Mouse (Mus musculus) midbrain, embryonic 13.5 days (tissue): ENCODE results near the gene Lactb. TPM values are rescaled to one million over a fixed set of nuclear protein-coding genes. Genes with fewer than 3 reads are reported as not detected.

ENCODE experiments used
- ATAC-seq: fragments of 200-750 bp; cut with Nextera tagmentation; 2 replicates; pipeline ENCODE4 v1.8.0; 2017; ENCODE audit warnings: mild to moderate bottlenecking, moderate TSS enrichment, moderate library complexity
- H3K27ac ChIP-seq: fragments of 300-500 bp; sonication (generic); 2 replicates; pipeline ENCODE4 v1.5.1; 2015; ENCODE audit warnings: inconsistent platforms, mild to moderate bottlenecking, moderate library complexity
- H3K27me3 ChIP-seq: fragments of 300-500 bp; sonication (generic); 2 replicates; pipeline ENCODE4 v1.6.1; 2015; ENCODE audit warnings: mild to moderate bottlenecking, inconsistent platforms
- H3K36me3 ChIP-seq: fragments of 300-500 bp; sonication (generic); 2 replicates; pipeline ENCODE4 v1.6.1; 2015; ENCODE audit warnings: mild to moderate bottlenecking, inconsistent platforms
- H3K4me1 ChIP-seq: fragments of 300-500 bp; sonication (generic); replicated peaks from 2 replicates; pipeline ENCODE4 v1.6.1; 2015; ENCODE audit warnings: inconsistent platforms
- H3K4me2 ChIP-seq: fragments of 300-500 bp; sonication (generic); replicated peaks from 2 replicates; pipeline ENCODE4 v1.6.1; 2015; ENCODE audit warnings: moderate library complexity, mild to moderate bottlenecking, inconsistent platforms
- H3K4me3 ChIP-seq: fragments of 300-500 bp; sonication (generic); replicated peaks from 2 replicates; pipeline ENCODE4 v1.5.1; 2015; ENCODE audit warnings: mild to moderate bottlenecking, inconsistent platforms
- H3K9ac ChIP-seq: fragments of 300-500 bp; sonication (generic); replicated peaks from 2 replicates; pipeline ENCODE4 v1.6.1; 2015; ENCODE audit warnings: mild to moderate bottlenecking, inconsistent platforms
- H3K9me3 ChIP-seq: fragments of 300-500 bp; sonication (generic); 2 replicates; pipeline ENCODE4 v1.6.1; 2016; ENCODE audit warnings: mild to moderate bottlenecking, inconsistent platforms
- WGBS: fragments of 180-500 bp; shearing (Covaris S2); methylation state at CpG from one replicate; pipeline ENCODE4 v1.1.7; 2015; 5-methylcytosine and 5-hydroxymethylcytosine counted together
- polyA plus RNA-seq: library from polyadenylated mRNA; unstranded; fragments of >200 nt; fragmentation: Nextera tagmentation; extraction: Ambion mirVana; gene quantifications from 2 replicates; pipeline ENCODE4 v1.2.1, GENCODE M21; 2015

Gene Lactb
- polyA plus RNA-seq: 9.8 and 10.8 TPM in 2 replicates

DNA sequence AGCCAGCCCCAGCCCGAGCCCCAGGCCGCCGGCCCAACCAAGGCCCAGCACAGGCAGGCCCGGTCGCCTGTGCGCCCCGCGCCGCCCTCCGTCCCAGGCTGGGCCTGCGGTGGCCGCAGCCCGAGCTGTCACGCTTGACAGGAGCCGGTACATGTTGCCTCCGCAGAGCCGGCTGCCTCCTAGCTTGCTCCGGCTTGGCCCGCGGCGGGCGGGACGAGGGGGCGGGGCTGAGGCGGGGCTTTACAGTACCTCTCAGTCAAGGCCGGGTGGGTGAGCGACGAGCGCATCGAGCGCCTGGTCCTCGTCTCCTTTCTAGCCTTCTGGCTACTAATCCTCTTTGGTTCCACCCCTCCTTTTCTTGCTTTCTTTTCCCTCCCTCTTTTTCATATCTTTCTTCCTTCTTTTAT is at the start of gene Lactb:
TSS of gene Lactb (minus strand) at position 246 of the 407 bp plus-strand sequence.
- Histone ChIP-seq H3K4me2 (peak within 1 kb of the TSS; percentile 66), H3K27ac (peak within 1 kb of the TSS; percentile 92), H3K9ac (peak within 1 kb of the TSS; percentile 86), H3K4me1 (peaks cover 8% of the 10 kb centered on the region), H3K36me3 (peaks cover 8% of the 10 kb centered on the region), H3K9me3 (no peaks in the 10 kb centered on the region), H3K4me3 (peak within 1 kb of the TSS; percentile 94), H3K27me3 (no peaks in the 10 kb centered on the region)
- WGBS: 0% methylated on average over 20 of the region's 32 CpGs
- peak; percentile 98 for ATAC-seq

- H3K9me3 ChIP-seq: no peaks in the 10 kb centered on the region
- no peak overlapping the region for H3K27ac ChIP-seq
- no peak overlapping the region for H3K9ac ChIP-seq
- ATAC-seq: no peak
- WGBS: 95% methylated on average over 9 of the region's 9 CpGs
- no peak overlapping the region for H3K4me2 ChIP-seq
- H3K36me3 ChIP-seq: peaks cover 63% of the 10 kb centered on the region
- no peak overlapping the region for H3K4me3 ChIP-seq
- no peaks in the 10 kb centered on the region for H3K4me1 ChIP-seq
- no peaks in the 10 kb centered on the region for H3K27me3 ChIP-seq
Measured at GRCm38 (mm10) chr9:67023371-67023770, 48.1 kb upstream of the Lactb start.

GRCm38 (mm10) chr9:67020063-67020462 is 44.8 kb upstream of the Lactb start:
- Histone ChIP-seq H3K4me3 (no peak overlapping the region), H3K36me3 (peaks cover 35% of the 10 kb centered on the region), H3K27ac (no peak overlapping the region), H3K4me2 (no peak overlapping the region), H3K9me3 (no peaks in the 10 kb centered on the region), H3K4me1 (no peaks in the 10 kb centered on the region), H3K27me3 (no peaks in the 10 kb centered on the region), H3K9ac (no peak overlapping the region)
- no peak for ATAC-seq
- WGBS: 82% methylated on average over 2 of the region's 2 CpGs

DNA sequence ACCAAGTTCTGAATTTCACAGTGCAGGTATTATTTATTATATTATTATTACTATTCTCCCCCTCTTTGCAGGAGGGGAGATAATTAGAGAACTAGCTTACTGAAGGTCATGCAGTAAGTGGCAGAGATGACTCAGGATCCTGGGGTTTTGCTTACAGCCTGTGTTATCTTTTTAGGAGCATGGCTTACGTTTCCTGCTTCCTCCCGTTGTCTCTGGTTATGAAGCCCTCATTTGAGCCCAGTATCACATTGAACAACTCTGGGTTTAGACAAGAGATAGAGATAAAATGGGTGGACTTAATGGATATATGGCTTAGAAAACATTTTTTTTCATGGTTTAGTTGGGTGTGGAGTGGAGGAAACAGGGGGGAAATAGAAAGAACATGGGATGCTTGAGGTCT is 38.2 kb upstream of the Lactb start:
- 82% methylated on average over 2 of the region's 2 CpGs for WGBS
- Histone ChIP-seq H3K27ac (no peak overlapping the region), H3K9me3 (no peaks in the 10 kb centered on the region), H3K27me3 (no peaks in the 10 kb centered on the region), H3K9ac (no peak overlapping the region), H3K4me1 (no peaks in the 10 kb centered on the region), H3K4me2 (no peak overlapping the region), H3K36me3 (no peaks in the 10 kb centered on the region), H3K4me3 (no peak overlapping the region)
- ATAC-seq: no peak

DNA sequence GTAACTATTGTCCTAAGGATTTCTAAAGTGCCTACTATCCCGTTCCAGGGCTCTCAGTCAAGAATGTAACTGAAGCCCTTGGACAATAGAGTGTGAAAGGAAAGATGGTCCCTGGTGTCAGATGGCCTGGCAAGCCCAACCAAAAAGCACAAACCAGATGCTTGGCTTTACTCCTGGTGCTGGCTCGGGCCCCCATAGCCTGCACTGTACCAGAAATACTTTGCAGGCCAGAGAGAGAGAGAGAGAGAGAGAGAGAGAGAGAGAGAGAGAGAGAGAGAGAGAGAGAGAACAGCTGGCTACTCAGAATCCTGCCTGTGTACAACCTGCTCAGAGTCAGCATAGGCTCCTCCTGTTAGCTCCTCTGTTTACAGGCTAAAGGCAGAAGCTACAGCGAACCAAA is 37.2 kb upstream of the Lactb start:
- WGBS: 62% methylated on average over 3 of the region's 3 CpGs
- Histone ChIP-seq H3K9me3 (no peaks in the 10 kb centered on the region), H3K9ac (no peak overlapping the region)

DNA sequence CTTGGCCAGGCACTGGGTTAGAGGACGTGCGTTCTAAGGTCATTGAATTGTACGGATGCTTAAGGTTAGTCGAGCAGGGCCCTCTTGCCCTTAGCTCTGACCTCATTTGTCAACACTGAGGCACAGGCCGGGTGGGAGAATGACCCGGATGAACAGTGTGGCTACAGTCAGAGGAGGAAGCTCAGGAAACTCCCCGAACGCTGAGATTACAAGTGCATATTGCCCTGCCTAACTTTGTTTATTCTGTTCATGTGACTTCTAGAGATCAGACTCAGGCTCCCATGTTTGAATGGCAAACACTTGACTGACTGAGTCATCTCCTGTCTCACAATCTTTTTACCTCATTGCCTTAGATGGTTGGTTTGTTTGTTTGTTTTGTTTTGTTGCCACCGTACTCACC is 36.2 kb upstream of the Lactb start:
- Histone ChIP-seq H3K4me2 (no peak overlapping the region), H3K9me3 (no peaks in the 10 kb centered on the region), H3K36me3 (no peaks in the 10 kb centered on the region), H3K27me3 (no peaks in the 10 kb centered on the region), H3K9ac (no peak overlapping the region), H3K4me1 (no peaks in the 10 kb centered on the region), H3K27ac (no peak overlapping the region), H3K4me3 (no peak overlapping the region)
- no peak for ATAC-seq
- WGBS: 88% methylated on average over 9 of the region's 9 CpGs

More for the DNA sequence above, 37.2 kb upstream of the Lactb start:
- Histone ChIP-seq H3K36me3 (no peaks in the 10 kb centered on the region), H3K4me2 (no peak overlapping the region), H3K4me3 (no peak overlapping the region), H3K4me1 (no peaks in the 10 kb centered on the region), H3K27me3 (no peaks in the 10 kb centered on the region), H3K27ac (no peak overlapping the region)
- ATAC-seq: no peak

DNA sequence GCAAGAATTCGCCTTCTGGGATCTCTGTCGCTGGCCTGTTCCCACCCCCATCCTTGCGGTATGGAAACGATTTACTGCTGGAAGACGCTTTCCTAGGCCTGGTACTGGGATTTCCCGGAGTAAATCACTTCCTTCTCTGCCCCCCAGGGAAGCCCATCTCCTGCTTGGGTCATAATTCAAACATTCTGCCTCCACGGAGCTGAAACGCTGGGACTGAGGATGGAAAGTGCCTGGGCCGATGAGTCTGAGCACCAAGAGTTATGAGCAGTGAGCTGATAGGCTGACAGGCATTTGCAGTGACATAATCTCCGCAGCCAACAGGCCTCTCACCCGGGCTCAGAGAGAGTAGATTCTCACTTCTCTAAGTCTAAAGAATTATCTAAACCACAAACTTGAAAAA is 33.5 kb upstream of the Lactb start:
- ATAC-seq: no peak
- Histone ChIP-seq H3K36me3 (no peaks in the 10 kb centered on the region), H3K9ac (no peak overlapping the region), H3K9me3 (no peaks in the 10 kb centered on the region), H3K4me3 (no peak overlapping the region), H3K27me3 (no peaks in the 10 kb centered on the region), H3K4me2 (no peak overlapping the region), H3K4me1 (no peaks in the 10 kb centered on the region), H3K27ac (no peak overlapping the region)
- 66% methylated on average over 11 of the region's 11 CpGs for WGBS

- Histone ChIP-seq H3K4me2 (no peak overlapping the region), H3K27ac (no peak overlapping the region), H3K4me1 (no peaks in the 10 kb centered on the region), H3K9me3 (no peaks in the 10 kb centered on the region), H3K9ac (no peak overlapping the region), H3K27me3 (no peaks in the 10 kb centered on the region), H3K4me3 (no peak overlapping the region), H3K36me3 (no peaks in the 10 kb centered on the region)
- WGBS: 80% methylated on average over 4 of the region's 4 CpGs
- ATAC-seq: no peak
Measured at GRCm38 (mm10) chr9:67006376-67006775, 31.1 kb upstream of the Lactb start.

DNA sequence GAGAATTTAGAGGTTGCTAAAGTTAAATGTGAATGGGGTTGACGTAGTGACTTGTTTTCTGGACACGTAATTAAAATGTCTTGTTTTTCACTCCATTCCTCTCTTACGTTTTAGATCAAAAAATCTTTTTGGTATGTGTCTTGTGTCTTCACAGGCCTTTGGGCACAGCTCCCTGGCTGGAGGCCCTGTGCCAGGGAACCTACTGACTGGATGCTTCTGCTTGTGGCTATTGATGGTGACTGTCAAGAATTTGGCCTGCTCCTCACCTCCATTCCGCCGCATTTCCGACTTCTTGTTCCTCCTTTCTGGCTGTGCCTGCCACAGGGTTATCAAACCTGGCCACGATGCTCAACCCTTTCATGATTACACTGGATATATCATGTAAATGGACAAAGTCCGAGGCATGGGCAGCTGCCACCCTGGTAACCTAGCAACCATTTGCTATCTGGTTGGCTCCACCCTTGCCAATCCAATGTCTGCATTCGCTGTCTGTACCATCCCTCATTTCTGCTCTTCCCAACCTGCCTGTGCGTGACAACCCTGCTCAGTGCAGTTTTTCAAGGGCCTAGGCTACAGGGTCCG is 30.0 kb upstream of the Lactb start:
- ATAC-seq: no peak
- Histone ChIP-seq H3K36me3 (no peaks in the 10 kb centered on the region), H3K27ac (no peak overlapping the region), H3K27me3 (no peaks in the 10 kb centered on the region), H3K9me3 (no peaks in the 10 kb centered on the region), H3K4me1 (no peaks in the 10 kb centered on the region), H3K4me3 (no peak overlapping the region), H3K4me2 (no peak overlapping the region), H3K9ac (no peak overlapping the region)
- 81% methylated on average over 11 of the region's 11 CpGs for WGBS

GRCm38 (mm10) chr9:67003656-67004055 is 28.4 kb upstream of the Lactb start:
- no peak for ATAC-seq
- Histone ChIP-seq H3K9me3 (no peaks in the 10 kb centered on the region), H3K4me1 (no peaks in the 10 kb centered on the region), H3K4me3 (no peak overlapping the region), H3K27me3 (no peaks in the 10 kb centered on the region), H3K36me3 (no peaks in the 10 kb centered on the region), H3K9ac (no peak overlapping the region), H3K4me2 (no peak overlapping the region), H3K27ac (no peak overlapping the region)
- 62% methylated on average over 4 of the region's 4 CpGs for WGBS

- Histone ChIP-seq H3K4me1 (no peaks in the 10 kb centered on the region), H3K36me3 (no peaks in the 10 kb centered on the region), H3K4me2 (no peak overlapping the region), H3K4me3 (no peak overlapping the region), H3K9me3 (no peaks in the 10 kb centered on the region), H3K27me3 (no peaks in the 10 kb centered on the region), H3K9ac (no peak overlapping the region), H3K27ac (no peak overlapping the region)
- ATAC-seq: no peak
- 35% methylated on average over 4 of the region's 4 CpGs for WGBS
Measured at GRCm38 (mm10) chr9:67003156-67003555, 27.9 kb upstream of the Lactb start.

GRCm38 (mm10) chr9:67001506-67001905 is 26.2 kb upstream of the Lactb start:
- H3K4me3 ChIP-seq: no peak overlapping the region
- H3K27me3 ChIP-seq: no peaks in the 10 kb centered on the region
- H3K9me3 ChIP-seq: no peaks in the 10 kb centered on the region
- WGBS: 78% methylated on average over 4 of the region's 4 CpGs
- no peak overlapping the region for H3K27ac ChIP-seq
- no peak for ATAC-seq
- no peaks in the 10 kb centered on the region for H3K4me1 ChIP-seq
- H3K36me3 ChIP-seq: no peaks in the 10 kb centered on the region
- H3K9ac ChIP-seq: no peak overlapping the region
- H3K4me2 ChIP-seq: no peak overlapping the region

- ATAC-seq: 0 out of 2 replicates have a peak, but pooled peaks have one; percentile 56
- Histone ChIP-seq H3K27ac (no peak overlapping the region), H3K9ac (no peak overlapping the region), H3K9me3 (no peaks in the 10 kb centered on the region), H3K4me2 (no peak overlapping the region), H3K36me3 (no peaks in the 10 kb centered on the region), H3K4me1 (no peaks in the 10 kb centered on the region), H3K27me3 (no peaks in the 10 kb centered on the region), H3K4me3 (no peak overlapping the region)
- whole genome bisulfite sequencing: 5% methylated on average over 6 of the region's 6 CpGs
Measured at GRCm38 (mm10) chr9:67001050-67001449, 25.8 kb upstream of the Lactb start.
